Mouse (Mus musculus) MN1 (cell line): ENCODE data around the gene Cyb561d2.
A peak's percentile ranks its signal among the peaks of the same experiment; 100 is the strongest.
"Not testable (repeated sequence)": the region's sequence is repeated elsewhere in the genome, so short reads cannot be mapped to it uniquely, and the experiment has no call there.

Experiments used
- DNase-seq: peaks from one replicate; pipeline ENCODE4 v3.0.0-alpha.2; 2016; ENCODE audit warnings: low spot score

The Cyb561d2 gene

DNA sequence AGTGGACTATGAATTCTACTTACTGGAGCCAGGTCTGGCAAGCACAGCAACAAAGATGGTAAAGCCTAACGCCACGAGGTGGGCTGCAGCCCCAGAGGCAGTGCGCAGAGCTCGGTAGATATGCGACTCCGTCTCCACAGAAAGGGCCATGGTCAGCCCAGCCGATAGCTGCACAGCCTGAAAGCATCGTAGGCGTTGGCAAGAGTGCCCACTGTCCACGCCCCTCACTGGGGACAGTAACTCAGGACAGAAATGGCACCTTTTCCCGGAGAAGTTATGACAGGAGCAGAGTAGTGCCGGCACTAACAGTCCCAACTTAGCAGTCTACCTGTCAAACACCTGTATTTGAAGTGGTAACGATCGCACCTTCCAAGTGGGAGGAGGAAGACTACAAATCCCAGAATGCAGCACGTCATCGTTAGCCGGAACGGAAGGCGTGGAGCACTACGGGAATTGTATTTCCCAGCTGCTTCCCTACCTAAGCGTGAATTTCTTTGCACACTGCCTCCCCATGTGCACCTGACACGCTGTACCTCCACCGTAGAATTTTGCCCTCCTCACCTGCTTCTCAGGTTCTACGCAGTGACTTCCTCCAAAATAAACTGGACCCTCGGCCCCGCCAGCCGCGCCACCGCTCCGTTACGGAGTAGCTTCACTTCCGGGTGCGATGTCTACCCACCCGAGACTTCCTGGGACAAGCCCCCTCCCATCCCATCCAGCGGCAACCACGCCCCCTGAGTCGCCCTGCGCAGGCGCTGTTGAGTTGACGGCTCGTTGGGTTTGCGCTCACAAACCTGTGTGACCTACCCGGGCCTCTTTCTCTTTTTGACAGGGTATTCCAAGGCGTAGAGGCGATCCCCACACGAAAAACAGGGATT lies at the start of gene Cyb561d2, which contains the start of gene Nprl2:
Gene Cyb561d2, minus strand, starts transcription at position 720 of the 878 bp plus-strand sequence.
Gene Nprl2, plus strand, starts transcription at position 753 of the 878 bp plus-strand sequence.
- peak; percentile 95 for DNase-seq

DNA sequence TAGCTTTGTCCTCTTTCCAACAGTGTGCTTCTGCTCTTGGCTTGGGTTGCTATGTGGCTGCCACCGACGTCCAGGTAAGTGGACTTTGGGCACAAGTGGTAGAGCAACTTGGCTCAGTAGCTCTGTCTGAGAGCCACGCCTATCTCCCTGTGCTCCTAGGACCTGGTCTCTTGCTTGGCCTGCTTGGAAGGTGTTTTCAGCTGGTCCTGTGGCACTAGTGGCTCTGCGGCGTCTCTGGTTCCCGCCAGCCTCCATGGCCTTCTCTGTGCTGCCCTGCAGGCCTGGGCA lies 48.7 kb upstream of the Cyb561d2 start:
- no peak for DNase-seq

DNA sequence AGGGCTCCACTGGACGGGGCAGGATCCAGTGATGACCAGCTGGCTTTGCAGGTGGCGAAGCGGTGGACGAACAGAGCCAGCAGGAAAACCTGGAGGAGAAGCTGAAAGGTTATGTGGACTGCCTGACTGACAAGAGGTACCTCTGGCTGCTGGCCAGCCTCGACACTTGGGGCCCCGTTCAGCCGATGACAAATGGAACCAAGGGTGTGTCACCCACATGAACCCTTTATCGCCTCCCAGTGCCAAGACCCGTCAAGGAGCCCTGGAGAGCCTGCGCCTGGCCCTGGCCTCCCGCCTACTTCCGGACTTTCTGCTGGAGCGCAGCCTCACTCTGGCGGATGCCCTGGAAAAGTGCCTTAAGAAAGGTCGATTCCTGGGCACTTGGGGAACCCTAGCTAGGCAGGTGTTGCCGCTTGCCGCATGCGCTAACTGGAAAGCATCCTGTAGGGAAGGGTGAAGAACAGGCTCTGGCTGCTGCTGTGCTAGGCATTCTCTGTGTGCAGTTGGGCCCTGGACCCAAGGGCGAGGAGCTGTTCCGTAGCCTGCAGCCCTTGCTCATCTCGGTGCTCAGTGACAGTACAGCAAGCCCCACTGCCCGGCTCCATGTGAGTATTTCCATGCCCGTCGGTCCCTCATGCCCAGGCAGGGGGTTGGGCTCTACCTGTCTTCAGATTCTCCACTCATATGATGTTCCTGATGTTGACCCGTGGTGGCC lies 48.2 kb upstream of the Cyb561d2 start:
- no peak for DNase-seq

DNA sequence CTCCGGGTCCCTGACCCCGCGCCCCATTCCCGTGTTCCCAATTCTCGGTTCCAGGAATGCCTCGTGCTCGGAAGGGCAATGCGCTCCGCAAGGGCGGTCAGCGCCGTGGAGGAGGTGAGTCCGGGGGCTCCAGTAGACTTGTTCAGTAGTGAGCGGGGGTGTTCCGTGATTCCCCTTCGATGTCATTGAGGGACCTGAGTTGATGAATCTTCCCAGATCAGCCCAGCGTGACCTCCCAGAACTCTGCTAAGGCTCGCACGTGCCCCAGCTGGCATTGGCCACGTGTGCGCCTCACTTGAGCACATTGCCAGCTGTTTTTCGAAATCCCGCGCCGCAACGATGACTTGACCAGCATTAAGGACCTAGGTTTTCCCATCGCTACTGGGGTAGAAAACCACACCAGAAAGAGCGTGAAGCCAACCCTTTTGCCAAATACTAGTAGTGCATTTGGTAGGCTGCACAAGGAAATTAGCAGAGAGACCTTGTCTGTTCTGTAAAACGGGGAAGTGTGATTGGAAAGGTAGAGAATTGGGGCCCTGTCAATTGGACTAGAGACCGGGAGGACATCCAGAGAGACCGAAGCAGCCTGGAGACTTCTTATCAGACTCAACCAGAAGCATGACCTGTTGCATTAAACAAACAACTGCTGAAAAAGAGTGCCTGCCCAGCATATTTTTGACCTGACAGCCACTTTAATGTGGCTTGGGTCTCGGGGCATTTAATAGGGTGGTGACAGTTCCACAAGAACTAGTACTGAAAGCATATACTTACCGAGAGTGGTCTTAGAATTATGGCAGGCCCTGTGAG lies 46.0 kb upstream of the Cyb561d2 start:
- DNase-seq, result peak; percentile 74

DNA sequence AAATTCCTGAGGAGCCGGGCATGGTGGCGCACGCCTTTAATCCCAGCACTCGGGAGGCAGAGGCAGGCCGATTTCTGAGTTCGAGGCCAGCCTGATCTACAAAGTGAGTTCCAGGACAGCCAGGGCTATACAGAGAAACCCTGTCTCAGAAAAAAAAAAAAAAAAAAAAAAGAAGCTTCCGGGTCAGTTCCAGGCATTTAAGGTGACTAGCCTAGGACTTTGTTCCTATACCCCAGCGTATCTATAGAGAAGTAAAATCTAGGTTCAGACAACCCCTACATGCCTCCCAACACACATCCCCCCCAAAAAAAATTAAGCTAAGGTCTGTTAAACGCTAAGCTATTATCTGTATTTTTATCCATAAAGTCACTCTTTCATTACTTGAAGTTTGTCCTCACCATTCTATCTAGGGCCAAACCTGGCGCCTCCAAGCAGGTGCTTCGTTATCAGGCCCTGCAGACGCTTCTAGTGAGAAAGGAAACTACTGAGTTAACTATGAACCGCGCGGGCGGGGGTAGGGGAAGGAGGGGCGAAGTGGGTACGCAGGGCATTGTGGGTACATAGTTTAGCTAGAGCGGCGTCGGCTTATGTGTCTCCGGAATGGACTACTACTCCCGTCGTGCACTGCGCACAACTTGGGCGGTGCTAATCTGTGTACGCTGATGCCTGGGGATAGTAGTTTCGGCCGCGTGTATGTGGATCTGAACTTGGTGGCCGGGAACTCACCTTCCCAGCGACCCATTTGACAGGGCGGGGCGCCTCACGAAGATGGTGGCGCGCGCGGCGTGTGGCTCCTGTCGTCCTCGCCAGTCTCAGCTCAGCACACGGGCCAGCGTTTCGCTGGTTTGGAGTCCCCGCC lies 45.2 kb upstream of the Cyb561d2 start, which contains the start of gene Ifrd2:
Gene Ifrd2, plus strand, starts transcription at position 669 of the 859 bp plus-strand sequence.
- DNase-seq, result peak; percentile 96

DNA sequence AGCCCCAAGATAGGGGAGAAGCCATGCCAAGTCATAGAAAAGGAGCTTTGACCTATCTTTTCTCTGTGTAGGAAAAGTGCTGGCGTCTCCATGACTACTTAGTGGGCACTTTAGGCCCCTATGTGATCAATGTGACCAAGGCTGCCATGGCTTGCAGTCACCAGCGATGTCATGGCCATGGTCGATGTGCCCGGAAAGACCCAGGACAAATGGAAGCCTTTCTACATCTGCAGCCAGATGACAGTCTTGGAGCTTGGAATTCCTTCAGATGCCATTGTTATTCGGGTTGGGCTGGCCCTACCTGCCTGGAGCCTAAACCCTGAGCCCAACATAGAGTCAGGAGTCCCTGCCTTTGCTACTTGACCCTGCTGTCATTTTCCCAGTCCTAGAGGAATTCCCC lies 44.5 kb upstream of the Cyb561d2 start:
- DNase-seq, result no peak

DNA sequence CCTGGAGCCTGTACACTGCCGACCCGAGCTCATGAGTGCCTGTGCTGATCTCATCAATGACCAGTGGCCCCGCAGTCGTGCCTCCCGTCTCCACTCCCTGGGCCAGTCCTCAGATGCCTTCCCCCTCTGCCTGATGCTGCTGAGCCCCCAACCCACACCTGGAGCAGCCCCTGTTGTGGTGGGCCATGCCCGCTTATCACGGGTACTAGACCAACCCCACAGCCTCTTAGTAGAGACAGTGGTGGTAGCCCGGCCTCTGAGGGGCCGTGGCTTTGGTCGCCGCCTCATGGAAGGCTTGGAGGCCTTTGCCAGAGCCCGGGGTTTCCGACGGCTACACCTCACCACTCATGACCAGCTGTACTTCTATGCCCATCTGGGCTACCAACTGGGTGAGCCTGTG lies 41.2 kb upstream of the Cyb561d2 start:
- no peak for DNase-seq

DNA sequence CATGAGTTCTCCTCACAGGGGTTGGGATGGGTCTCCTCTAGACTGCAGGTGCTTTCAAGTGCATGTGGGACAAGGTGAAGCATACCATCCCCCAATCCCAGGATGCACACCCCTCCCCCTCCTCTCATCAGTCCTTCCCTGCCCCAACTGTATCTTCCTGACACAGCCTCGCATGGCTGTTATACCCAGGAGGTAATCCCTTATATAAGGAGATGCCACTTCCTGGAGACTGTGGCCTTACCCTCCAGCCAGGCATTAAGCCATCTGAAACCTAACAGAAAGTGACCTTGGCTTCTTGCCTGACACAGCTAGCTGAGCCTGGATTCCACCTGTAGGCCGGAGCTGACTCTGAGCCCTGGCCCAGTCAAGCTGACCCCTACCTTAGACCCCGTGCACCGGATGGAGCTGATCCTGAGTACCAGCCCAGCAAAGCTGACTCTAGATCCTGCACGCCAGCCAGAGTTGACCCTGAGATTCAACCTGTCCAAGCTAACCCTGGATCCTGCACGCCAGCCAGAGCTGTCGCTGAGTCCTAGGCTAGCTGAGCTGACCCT lies 40.6 kb upstream of the Cyb561d2 start:
- no peak for DNase-seq

DNA sequence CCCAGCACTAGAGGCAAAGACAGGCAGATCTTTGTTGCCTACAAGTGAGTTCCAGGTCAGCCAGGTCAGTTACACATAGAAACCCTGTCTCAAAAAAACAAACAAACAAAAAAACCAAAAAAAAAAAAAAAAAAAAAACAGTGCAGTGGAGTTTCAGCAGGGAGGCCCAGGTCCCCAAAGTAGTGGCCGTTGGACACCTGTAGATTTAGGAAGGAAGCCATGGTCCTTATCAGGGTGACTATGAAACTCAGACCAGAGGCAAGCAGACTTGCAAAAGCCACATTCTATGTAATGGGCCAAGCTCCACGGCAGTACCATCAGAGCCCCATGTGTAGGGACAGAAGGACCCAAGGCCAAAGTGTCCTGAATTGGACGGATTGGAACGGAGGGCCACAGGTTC lies 39.6 kb upstream of the Cyb561d2 start:
- DNase-seq, result no peak

DNA sequence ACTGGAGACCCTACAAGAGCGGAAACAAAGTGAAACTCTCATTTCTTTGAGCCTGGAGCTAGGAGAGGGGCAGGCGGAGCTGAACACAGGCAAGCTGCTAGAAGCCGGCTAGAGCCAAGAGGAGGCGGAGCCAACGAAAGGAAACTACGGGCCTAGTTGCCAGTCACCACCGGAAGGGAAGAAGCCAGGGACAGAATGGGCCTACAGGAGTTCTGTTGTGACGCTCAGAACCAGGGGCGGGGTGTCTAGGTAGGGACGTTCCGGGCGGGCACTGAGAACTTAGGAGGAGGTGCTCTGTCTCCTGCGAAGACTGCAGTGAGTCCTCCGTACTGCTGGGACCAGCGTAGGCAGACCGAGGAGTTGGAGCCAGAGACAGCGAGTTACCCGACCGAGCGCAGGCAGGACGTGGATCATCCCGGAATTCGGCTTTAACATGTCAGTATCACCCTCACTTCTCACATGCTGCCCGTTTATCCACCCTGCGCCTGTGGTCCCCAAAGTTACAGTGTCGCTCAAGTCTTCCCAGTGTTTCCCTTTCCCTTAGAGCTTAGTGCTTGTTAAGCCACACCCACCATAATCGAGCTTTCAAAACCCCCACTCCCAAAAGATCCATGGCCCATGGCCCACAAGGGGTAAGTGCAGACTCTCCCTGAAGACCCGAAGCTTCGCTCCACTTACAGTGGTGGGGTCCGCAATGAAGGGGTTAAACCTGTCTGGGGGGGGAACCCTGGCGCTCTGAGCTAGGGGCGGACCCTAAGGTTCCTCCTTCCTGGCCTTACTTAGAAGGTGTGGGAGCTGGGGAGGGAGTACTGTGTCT lies 38.7 kb upstream of the Cyb561d2 start, which contains the start of gene Hyal3:
Gene Hyal3, plus strand, starts transcription at position 318 of the 817 bp plus-strand sequence.
- peak; percentile 83 for DNase-seq

DNA sequence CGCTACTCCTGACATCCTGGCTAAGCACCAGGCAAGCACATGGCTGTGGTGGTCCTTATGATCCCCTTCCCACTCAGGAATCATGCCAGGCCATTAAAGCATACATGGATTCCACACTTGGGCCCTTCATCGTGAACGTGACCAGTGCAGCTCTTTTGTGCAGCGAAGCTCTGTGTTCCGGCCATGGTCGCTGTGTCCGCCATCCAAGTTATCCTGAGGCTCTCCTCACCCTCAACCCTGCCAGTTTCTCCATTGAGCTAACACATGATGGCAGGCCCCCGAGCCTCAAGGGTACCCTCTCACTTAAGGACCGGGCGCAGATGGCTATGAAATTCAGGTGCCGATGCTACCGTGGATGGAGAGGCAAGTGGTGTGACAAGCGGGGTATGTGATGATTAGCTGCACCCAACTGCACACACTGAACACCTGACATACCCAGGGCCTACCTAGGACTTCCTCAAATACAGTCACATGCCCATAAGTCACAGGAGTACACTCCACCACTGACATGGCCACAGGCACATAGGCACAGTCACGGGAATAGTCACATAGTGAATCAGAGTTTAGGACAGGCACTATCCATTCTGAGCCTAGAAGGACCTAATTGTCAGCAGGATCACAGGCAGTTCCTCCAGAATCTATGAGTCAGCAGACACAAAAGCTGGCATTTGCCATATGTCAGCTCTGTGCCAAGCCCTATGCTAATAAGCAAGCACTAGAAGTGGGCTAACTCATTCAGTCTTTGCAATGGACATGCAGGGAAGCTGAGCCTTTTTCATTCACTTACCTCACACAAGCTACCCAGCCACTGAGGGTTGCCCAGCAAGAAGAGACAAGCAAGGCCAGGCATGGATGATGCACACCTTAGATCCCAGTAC lies 37.3 kb upstream of the Cyb561d2 start:
- peak; percentile 75 for DNase-seq

DNA sequence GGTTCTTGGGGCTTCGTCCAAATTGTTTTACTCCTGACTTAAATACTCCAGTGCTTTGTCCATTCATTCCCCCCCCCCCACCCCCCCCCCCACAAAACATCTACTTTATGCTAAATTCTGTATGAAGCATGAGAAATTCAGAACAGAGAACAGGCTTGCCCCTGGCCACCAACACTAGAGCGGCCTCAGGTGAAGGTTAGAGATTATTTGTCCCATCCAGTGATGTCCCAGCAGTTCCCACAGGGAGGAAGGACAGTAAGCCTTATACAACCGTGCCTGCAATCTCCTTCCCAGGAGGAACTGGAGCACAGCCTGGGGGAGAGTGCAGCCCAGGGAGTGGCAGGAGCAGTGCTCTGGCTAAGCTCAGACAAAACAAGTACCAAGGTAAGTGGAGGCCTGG lies 36.6 kb upstream of the Cyb561d2 start, which contains the start of gene Naa80:
Gene Naa80, plus strand, starts transcription at position 301 of the 400 bp plus-strand sequence.
- no peak for DNase-seq

DNA sequence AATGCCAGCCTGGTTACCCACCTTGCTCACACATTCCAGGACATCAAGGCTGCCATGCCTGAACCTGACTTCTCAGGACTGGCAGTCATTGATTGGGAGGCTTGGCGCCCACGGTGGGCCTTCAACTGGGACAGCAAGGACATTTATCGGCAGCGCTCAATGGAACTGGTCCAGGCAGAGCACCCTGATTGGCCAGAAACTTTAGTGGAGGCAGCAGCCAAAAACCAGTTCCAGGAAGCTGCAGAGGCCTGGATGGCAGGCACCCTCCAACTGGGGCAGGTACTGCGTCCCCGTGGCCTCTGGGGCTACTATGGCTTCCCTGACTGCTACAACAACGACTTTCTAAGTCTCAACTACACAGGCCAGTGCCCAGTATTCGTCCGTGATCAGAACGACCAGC lies 35.9 kb upstream of the Cyb561d2 start:
- DNase-seq, result no peak

DNA sequence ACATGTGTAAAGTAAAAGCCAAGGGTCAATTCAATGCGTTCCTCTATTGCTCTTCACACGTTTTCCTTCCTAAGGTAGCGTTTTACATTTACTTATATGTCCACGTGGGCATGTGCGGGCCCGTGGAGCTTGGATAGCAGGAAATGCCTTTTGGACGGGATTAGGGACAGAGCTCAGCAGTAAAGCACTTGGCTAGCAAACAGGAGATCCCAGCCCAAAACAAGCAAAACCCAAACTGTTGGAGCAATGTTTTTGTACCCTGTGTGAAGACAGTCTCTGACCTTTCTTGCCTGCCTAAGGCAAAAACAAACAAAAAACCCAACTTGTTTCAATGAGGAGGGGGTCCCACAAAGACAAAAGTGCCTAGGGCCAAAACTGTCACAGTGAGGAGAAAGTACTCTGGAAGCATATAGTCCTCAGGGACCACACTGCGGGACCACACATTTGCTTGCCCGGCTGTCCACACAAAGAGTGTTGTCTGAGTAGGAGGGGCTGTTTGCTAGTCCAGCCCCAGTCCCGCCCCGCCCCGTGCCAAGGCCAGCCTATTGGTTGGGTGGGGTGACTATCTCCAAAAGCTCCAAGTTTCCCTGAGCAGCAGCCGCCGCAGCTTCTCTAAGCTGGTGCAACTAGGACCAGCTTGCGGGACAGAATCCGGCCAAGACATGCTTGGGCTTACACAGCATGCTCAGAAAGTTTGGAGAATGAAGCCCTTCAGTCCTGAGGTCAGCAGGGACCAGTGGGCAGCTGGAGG lies 34.5 kb upstream of the Cyb561d2 start, which contains the start of gene Hyal1:
Gene Hyal1, plus strand, starts transcription at position 571 of the 751 bp plus-strand sequence.
- DNase-seq, result no peak

DNA sequence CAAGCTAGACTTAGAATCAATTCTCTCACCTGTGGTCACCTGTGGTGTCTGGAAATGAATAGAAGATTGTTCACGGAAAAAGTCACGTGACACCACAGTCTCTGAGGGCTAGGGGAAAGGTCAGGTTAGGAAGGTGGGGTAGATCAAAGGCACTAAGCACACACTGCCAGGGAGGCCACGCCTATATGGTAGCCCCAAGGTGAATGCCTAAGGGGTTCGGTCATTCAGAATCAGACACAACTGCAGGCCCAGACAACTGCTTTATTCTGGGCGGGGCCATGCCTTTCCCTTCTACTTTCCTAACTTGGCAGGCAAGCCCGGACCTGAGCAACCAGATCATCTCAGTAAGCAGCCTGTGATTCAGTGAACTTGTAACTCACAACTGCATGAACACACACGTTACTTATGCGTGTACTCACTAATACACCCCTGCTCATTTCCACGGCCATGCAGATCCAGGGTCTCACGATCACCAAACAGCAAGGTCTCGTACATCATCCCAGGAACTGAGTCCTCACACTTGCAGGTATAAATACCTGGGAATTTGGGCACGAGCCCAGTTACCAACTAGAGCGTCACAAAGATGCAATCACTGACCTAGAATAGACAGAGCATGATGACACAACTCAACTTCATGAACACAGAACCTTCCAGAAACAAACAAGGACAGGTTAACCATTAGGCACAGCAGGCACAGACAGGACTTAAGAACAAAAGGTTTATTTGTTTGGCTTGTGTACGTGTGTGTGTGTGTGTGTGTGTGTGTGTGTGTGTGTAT lies 33.8 kb upstream of the Cyb561d2 start:
- no peak for DNase-seq

DNA sequence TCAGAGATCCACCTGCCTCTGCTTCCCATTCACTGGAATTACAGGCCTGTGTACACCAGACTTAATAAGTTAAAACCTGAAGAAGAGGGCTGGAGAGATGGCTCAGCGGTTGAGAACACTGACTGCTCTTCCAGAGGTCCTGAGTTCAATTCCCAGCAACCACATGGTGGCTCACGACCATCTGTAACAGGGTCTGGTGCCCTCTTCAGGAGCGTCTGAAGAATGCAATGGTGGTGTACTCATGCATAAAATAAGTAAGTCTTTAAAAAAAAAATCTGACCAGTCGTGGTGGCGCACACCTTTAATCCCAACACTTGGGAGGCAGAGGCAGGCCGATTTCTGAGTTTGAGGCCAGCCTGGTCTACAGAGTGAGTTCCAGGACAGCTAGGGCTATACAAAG lies 31.8 kb upstream of the Cyb561d2 start:
- not testable (repeated sequence) for DNase-seq

DNA sequence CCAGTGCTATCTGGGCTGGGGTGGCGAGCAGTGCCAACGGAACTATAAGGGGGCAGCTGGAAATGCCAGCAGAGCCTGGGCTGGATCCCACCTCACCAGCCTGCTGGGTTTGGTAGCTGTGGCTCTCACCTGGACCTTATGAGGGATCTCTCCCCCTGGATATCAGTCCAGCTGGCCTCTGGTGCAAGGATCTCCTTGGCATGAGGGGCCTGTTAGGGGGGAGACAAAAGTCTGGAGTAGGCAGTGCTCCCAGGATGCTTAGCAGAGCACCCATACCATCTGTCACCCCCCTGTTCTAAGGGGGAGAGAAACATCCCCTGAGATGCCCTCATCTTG lies 30.3 kb upstream of the Cyb561d2 start:
- DNase-seq, result no peak
